Mouse (Mus musculus) adipocyte (in vitro differentiated cells): Measurements from ENCODE around the gene Crtap.
A peak's percentile ranks its signal among the peaks of the same experiment; 100 is the strongest.
"Not testable (repeated sequence)": the region's sequence is repeated elsewhere in the genome, so short reads cannot be mapped to it uniquely, and the experiment has no call there.

Experiments
- DNase-seq: peaks from one replicate; pipeline ENCODE4 v3.0.0-alpha.2; 2016; ENCODE audit warnings: low spot score

Crtap gene

DNA sequence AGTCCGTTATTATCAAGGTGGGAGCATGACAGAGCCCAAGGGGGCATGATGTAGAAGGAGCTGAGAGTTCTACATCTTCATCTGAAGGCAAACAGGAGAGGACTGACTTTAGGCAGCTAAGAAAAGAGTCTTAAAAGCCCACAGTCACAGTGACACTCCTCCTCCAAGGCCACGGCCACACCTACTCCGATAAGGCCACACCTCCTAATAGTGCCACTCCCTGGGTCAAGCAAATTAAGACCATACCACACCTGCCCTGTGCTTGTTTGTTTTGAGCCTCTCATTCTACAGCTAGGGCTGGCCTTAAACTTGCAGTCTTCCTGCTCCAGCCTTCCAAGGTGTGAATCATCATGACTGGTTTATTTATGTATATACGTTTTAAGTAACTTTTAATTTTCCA is 4.8 kb upstream of the Crtap start:
- no peak for DNase-seq

DNA sequence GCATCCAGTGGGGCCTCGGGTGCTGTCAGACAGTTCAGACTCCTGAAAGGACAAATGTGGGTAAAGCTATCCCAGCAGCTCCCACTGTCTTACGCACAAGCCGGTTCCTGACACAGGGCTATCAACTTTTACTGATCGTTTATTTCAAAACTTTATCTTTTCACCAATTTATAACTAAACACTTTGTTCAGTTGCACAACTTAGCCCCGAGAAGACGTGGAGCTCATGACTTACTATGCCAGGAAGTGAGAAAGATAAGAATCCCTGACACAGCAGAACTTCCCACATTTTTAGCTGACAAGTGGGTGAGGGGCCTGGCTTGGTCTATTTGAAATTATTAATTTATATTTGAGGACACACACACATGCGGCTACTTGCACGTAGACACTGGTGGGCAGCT is 4.2 kb upstream of the Crtap start:
- no peak for DNase-seq

DNA sequence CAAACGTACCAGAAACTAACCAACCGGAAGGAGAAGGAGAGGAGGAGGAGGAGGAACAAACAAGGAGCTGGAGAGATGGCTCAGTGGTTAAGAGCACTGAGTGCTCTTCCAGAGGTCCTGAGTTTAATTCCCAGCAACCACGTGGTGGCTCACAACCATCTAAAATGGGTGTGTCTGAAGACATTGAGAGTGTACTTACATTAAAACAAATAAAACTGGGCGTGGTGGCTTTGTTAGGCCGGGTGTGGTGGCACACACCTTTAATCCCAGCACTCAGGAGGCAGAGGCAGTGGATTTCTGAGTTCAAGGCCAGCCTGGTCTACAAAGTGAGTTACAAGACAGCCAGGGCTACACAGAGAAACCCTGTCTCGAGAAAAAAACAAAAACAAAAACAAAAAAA is 3.7 kb upstream of the Crtap start:
- not testable (repeated sequence) for DNase-seq

DNA sequence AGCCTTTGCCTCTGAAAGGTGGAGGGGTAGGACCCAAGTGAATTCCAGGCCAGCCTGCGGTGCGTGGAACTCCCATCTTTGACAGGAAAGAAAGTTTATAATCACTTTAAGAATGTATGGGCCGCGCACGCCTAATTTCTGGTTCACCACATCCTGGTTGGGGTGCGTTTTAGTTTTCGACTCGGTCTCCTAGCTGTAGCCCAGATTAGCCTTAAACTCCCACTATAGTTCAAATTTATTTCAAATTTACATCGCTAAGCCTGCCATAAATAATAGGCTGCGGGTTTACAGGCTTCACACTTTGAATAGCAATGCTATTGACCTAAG is 237 bp upstream of the Crtap start:
- no peak for DNase-seq

DNA sequence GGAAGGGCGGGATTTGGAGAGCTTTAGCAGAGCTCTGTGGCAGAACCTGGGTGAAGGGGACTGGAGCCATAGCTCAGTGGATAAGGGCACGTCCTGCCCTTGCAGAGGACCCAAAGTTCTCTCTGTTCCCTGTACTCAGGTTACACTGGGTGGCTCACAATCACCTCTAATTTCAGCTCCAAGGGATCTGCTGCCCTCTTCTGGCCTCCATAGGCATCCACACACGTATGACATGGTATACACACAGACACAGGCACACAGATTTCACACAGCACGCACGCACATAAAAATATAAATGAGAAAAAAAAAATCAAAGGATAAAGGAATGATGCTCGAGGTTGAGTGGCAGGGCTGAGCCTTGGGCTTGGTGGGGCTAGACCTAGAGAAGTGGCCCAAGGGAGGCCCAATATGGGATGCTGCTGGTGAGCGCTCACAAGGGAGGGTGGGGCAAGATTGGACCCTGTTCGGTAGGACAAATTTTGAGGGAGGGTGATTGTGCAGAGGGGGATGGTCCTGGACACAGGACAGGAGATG is 1.0 kb downstream of the Crtap start:
- peak; percentile 41 for DNase-seq

DNA sequence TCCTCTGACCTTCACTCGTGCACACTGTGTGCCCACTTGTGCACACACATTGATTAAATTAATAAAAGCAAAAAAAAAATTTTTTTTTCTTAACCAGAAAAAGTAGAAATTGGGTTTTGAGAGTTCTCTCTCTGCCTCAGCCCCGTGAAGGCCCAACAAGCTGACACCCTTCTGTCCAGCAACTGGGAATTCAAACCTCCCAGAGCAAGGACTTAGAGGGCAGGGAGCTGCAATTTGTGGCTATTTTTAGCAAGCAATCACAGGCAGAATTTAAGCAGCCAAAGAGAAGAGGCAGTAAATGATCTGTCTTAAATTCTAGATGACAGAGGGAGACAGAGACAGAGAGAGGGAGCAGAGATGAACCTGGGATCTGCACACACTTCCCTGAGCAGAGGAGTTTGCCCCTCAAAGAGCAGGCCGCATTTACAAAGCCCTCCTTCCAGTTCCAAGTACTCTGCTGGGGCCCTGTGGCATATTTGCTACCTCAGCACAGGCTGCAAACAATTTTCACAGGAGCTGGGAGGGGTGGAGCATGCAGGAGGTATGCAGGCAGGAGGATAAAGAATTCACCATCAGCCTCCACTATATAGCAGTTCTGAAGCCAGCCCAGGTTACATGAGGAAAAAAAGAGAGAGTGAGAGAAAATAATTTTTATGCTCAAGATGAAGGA is 1.6 kb downstream of the Crtap start:
- peak; percentile 16 for DNase-seq

DNA sequence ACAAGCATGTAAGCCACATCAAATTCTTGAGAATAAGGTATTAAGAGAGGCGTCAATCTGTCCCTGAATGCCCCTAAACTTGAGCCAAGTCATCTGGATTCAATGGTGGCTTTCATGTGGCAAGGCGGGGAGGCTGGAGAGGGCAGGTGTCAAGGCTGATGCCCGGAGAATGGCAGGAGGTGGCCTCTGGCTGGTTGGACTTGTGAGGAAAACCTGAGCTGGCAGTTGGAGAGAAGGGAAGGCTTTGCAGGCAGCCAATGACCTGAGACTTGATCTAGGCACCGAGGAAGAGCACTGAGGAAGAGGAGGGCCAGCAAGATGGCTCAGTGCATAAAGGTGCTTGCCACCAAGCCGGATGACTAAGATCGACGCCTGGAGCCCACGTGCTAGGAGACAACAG is 2.2 kb downstream of the Crtap start:
- DNase-seq = no peak

DNA sequence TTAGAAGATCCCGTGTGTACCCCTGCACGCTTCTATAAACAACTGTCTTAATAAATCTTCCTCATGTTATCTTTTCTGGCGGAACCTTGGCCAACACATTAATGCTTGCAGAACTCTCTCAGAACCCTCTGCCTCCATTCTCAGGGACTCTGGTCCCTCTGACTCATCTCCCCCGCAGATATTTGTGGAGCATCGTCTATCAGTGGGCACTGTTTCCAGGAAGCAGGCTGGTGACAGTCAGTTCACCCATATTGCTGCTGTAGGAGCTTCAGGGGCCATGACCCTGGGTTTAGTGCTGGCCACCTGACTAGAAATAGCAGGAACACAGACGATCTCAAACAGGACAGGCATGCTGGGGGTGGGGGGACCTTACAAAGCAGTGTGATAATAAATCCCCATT is 3.4 kb downstream of the Crtap start:
- no peak for DNase-seq

DNA sequence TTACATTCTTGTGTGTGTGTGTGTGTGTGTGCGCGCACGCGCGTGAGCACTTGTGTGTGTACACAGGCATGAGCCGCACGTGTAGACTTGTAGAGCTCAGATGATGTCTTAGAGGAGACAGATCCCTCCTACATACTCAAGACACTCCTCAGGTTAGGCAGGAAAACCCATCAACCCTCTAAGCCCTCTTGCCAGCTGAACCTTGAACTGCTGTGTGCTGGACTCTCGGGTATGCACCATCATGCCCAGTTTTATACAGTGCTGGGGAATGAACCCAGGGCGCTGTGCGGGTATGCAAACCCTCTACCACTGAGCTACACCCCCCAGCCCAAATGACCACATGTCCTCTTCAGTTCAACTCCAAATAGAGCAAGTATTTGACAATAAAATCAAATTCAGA is 5.3 kb downstream of the Crtap start:
- DNase-seq = no peak

DNA sequence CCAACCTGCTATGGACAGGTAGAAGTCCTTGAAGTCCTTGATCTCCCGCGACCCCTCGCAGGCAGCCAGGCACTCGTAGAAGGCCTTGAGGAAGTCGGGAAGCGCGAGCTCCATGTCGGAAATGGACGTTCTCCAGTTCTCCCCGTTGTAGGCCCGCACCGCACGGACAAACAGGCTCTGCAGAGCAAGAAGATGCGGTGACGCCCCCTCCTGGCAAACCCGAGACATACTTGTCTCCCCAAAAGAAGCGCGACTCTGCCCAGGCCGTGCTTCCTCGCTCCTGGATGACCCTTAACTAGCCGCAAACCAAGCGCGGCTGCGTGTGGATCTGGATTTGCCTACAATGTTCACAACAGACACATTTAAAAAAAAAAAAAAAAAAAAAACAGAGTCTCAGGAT is 5.8 kb downstream of the Crtap start:
- no peak for DNase-seq

DNA sequence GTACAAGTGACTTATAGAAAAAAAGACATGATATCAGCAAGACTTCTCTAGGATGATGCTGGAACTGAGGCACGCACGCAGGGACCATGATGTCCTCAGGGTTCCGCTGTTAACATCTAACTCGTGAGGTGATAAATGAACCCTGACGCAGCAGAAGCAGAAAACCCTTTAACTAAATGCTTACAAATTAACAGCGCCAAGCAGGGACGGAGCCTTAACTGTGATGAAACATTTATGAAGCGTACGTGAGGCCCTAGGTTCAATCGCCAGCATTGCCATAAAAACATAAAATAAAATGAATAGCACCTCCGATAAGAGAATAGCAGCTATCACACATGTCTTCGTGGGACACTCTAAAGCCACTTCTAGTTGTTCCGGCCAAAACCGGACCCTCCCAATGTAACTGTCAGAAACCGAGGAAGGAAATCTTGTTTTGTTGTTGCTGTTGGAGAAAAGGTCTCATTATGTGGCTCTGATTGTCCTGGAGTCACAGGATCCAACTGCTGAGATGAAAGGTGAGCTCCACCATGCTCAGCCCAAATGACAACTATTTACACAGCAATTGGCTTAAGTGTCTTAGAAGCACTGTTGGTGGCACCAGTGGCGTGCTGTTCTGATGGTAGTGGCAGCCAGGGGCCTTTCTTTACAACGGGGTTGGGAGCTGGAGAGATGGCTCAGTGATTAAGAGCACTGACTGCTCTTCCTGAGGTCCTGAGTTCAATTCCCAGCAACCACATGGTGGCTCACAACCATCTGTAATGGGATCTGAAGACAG is 7.4 kb downstream of the Crtap start:
- no peak for DNase-seq

DNA sequence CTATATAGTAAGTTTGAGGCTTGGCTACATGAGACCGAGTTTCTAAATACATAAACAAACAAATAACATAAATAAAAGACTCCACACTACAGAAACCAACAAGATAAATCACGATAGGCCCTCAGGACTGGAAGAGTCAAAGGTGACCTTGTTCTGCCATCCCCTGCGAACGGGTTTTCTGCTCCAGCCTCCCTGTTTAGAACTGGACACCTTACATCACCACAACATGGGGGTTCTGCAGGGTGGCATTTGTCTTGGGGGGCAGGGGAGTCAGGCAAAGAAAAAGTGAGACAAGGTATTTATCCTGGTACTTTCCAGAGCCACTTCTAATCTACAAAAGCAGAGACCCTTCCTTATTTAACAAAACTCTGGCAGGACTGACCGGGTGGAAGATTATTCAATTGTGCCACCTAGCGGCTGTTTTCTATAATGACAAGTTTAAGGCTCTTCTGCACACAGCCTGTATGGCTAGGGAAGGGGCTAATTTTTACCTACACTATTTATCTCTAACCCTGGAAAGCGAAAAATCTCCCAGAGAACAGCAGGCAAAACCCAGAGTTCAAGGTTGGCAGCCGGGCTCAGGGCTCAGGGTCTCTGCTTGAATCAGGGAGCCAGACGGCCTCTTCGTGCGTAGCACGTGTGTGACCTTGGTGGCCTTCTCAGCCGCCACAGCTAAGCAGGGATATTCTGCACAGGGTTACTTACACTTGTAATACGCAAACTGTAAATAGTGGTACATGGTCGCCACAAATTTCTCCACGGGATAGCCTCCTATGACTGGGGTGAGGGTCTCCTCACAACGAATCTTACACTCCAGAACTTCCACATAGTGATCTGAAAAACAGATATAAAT is 9.4 kb downstream of the Crtap start:
- peak; percentile 62 for DNase-seq

DNA sequence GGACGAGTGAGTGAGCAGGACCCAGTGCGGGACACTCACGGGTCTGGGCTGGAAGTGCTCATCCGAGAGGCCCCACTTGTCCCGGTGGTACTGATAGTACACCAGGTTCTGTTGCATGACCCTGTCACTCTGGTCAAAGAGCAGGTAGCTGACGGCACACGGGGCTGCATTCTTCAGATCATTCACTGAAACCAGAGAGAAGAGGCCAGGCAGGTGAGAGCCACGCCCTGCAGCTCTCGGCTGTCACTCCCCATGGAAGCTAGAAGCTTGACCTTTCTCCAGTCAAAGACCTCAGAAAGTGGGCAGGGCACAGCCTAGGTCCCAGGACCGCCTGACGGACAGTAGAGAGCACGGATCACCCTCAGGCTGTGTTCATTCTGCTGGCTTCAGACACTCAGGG is 10.6 kb downstream of the Crtap start:
- DNase-seq = no peak

DNA sequence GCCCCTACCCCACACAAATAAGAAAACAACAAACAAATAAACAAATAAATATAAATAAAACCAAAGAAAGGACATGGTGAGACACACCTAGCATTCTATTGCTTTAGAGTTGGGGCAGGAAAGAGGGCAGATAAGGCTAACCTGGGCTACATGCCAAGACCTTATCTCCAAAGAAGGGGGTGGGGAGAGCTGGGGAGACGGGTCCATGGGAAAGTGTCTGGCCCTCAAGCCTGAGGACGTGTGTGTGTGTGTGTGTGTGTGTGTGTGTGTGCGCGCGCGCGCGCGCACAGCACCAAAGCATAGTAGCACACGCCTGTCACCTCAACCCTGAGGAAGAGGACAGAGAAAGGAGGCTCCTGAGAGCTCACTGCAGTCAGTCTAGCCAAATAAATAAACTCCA is 13.3 kb downstream of the Crtap start:
- no peak for DNase-seq

DNA sequence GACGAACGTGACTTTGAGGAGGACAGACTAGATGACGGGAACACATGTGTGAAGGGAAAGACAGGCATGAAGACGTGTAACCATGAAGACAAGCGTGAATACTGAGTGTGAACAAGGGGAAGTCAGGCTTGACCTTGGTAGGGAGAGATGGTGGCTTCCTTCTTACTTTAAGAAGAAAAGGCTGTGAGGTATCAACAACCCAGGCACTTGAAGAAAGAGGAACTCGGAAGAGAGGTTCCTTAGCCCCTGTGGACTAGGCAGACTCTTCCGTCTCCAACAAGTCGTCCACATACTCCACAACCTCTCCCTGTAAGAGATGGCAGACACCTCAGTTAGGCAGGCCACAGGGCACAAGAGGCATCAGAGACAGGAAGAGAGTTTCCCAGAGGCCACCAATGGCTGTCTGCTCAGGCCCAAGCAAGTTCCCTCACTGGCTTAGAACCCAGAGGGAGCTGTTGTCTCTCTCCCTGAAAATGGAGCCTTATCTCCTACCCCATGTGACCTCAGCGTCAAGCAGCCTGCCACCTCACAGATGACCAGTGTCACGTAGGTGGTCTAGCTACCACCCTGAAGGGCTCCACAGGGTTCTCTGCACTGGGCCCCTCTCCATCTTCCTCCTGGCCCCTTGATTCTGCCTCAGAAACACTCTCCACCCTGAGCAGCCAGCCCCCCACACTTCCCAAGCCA is 15.1 kb downstream of the Crtap start:
- no peak for DNase-seq

DNA sequence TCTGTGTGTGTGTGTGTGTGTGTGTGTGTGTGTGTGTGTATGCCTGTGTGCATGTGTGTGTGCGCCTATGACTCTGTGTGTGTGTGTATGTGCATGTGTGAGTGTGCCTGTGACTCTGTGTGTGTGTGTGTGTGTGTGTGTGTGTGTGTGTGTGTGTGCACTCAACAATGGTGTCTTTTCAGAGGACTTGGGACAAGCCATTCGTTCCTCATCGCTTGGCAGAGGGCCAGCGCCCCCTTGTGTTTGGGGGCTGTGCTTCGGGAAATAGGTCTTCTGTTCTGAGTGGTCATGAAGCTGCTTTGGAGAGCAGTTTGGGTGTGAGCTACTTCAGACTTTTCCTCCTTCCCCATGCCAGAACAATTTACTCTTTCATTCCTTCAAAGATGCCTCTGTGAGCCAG is 18.8 kb downstream of the Crtap start:
- DNase-seq = not testable (repeated sequence)

DNA sequence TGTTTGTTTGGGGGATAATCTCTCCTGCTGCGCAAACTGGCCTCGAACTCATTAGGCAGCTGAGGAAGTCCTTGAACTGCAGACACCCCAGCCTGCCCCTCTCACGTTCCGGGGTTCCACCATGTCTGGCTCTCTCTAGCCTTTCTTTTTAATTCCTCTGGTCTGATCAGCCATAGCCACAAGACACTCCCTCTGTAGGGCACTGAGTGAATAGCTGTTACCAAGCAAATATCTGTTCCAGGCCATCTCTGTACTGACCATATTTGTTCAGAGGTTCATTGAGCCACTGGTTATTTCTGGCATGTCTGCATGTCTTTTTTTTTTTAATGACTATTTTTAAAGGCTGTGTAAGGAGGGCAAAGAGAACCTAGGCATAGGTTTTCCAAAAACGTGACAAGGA is 21.1 kb downstream of the Crtap start:
- not testable (repeated sequence) for DNase-seq

DNA sequence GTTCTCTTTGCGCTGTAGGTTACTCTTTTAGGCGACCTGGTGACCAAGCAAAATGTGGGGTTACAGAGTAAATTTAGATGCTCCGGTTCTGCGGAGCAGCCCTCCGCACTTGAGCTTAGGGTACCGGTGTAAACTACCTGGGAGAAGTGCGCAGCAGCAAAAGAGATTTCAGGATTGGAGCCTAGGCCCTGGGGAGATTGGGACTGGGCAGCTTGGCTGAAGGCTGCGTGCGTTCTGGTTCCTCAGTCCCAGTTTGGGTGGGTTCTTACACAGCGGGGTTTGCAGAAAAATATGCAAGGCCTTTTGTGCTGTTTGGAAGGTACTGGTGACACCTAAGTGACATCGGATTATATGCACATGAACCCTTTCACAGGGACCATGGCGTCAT is 22.0 kb downstream of the Crtap start:
- DNase-seq = no peak

DNA sequence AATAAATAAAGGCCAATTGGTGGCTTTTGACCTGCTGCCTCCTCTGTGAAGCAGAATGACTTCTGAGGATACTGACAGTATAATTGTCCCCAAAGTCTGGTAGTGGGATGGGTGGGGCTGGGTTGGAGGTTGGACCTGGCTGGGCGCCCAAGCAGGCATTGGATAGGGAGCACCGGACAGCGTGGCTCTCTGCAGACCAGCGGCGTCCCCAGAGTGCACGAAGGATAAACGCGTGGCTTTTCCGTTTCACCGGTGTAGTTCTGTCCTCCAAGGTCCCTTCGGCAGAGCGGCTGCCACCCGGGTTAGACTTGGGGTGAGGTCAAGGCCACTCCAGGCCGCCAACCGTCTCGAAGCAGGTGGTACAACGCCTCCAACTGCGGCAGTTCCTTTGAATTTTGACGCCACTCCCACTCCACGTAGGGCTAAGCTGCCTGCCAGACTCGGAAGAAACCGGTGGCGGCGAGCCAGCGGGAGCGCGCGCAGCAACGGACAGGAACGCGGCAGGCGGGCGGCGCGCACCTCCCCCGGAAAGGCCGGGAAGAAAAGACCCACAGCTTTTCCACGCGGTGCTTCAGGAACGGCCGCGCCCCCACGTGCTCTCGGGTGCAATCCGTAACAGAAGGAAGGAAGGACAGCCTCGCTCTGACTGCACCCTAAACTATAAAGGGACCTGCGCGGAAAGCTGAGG is 22.5 kb downstream of the Crtap start:
- DNase-seq = peak; percentile 35

DNA sequence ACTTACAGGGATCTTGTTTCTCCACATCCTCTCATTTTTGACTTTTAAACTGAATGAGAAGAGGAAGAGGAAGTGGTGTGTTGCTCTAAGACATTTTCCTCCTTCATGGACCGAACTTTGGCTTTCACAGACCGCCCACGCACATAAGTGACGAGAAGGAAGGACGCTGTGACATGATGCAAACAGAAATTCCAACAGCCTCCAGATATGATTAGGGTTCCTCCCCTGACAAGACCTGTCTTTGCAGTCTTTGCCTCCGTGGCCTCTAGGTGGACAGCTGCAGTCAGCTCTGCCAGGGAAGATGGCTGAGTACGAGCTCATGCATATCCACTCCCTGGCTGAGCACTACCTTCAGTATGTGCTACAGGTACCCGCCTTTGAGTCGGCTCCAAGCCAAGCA is 60.6 kb downstream of the Crtap start, which contains the start of gene Bcl2a1c:
Gene Bcl2a1c, plus strand, starts transcription at position 281 of the 400 bp plus-strand sequence.
- DNase-seq = not testable (repeated sequence)

DNA sequence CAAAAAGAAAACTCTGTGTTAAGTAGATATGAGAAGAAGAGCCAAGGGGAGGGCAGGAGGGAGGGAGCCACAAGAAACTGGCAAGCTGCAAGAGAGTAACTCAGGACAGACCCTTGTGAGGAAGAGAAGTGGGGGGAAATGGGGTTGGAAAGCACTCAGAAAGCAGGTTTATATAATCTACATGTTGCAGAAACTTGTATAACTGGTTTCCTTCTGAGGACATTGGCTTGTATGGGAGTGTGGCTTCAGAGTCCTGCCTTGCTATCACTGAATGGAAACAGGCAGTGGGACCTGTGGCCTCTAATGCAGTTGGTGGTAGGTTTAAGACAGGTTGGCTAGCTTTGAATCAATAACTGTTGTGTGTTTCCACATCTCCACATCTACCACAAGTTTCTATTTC is 62.1 kb downstream of the Crtap start:
- DNase-seq = not testable (repeated sequence)
